Mouse (Mus musculus) kidney, postnatal 4 days (tissue): ENCODE measurements around the gene Eif1ad.

ENCODE experiments used
- DNase-seq, 2 experiments: peaks; one replicate each; pipeline ENCODE4 v3.0.0; 2021; ENCODE audit warnings: mixed read lengths in 2 of 2

Gene Eif1ad

DNA sequence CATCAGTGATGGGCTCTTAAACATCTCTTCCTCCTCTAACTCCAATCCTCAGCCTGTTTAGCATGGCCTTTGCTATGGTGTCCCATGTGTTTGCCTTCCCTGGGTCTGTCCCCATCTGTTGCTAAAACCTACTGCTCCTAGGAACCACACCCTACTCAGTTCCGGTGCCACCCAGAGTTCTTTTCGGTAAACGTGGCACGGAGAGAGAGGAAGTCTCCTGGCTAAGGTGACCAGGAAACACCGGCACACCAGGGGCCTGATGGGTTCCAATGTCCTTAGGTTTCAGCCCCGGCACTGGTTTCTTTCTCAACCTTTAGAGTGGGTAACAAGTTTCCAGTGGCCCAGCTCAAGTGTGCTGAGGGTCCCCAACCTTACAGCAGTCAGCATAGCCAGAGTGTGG lies 54.0 kb downstream of the Eif1ad start:
- DNase-seq = no peak
